Mouse (Mus musculus) forebrain, embryonic 15.5 days (tissue): ENCODE measurements around the gene Rabl3. TPM values are rescaled to one million over a fixed set of nuclear protein-coding genes. Genes with fewer than 3 reads are reported as not detected.

Source experiments
- ATAC-seq: fragments of 200-750 bp; cut with Nextera tagmentation; replicated peaks from 2 replicates; pipeline ENCODE4 v1.8.0; 2017; ENCODE audit warnings: mild to moderate bottlenecking, moderate TSS enrichment, moderate library complexity
- H3K27ac ChIP-seq: fragments of 300-500 bp; sonication (generic); replicated peaks from 2 replicates; pipeline ENCODE4 v1.5.1; 2015; ENCODE audit warnings: mild to moderate bottlenecking, inconsistent platforms
- H3K27me3 ChIP-seq: fragments of 300-500 bp; sonication (generic); 2 replicates; pipeline ENCODE4 v1.6.1; 2015; ENCODE audit warnings: inconsistent platforms
- H3K36me3 ChIP-seq: fragments of 300-500 bp; sonication (generic); 2 replicates; pipeline ENCODE4 v1.6.1; 2015; ENCODE audit warnings: mild to moderate bottlenecking, inconsistent platforms
- H3K4me1 ChIP-seq: fragments of 300-500 bp; sonication (generic); 2 replicates; pipeline ENCODE4 v1.6.1; 2015; ENCODE audit warnings: inconsistent platforms
- H3K4me2 ChIP-seq: fragments of 300-500 bp; sonication (generic); replicated peaks from 2 replicates; pipeline ENCODE4 v1.6.1; 2015; ENCODE audit warnings: mild to moderate bottlenecking, inconsistent platforms
- H3K4me3 ChIP-seq: fragments of 300-500 bp; sonication (generic); 2 replicates; pipeline ENCODE4 v1.5.1; 2015; ENCODE audit warnings: mild to moderate bottlenecking, inconsistent platforms
- H3K9ac ChIP-seq: fragments of 300-500 bp; sonication (generic); replicated peaks from 2 replicates; pipeline ENCODE4 v1.6.1; 2015; ENCODE audit warnings: mild to moderate bottlenecking, inconsistent platforms
- H3K9me3 ChIP-seq: fragments of 300-500 bp; sonication (generic); 2 replicates; pipeline ENCODE4 v1.6.1; 2016; ENCODE audit warnings: inconsistent platforms
- WGBS: fragments of 180-500 bp; shearing (Covaris S2); methylation state at CpG from one replicate; pipeline ENCODE4 v1.1.7; 2015; ENCODE audit warnings: mixed read lengths; 5-methylcytosine and 5-hydroxymethylcytosine counted together
- polyA plus RNA-seq: library from polyadenylated mRNA; unstranded; fragments of >200 nt; fragmentation: Nextera tagmentation; extraction: Ambion mirVana; gene quantifications from 2 replicates; pipeline ENCODE4 v1.2.1, GENCODE M21; 2015

The Rabl3 gene
- 17.7 and 18.1 TPM in 2 replicates for polyA plus RNA-seq

GRCm38 (mm10) chr16:37539611-37540580 is at the start of gene Rabl3, which contains the start of gene Gtf2e1:
Gene Rabl3 (plus strand): TSS chr16:37539885.
Gene Gtf2e1 (minus strand): TSS chr16:37539789.
- H3K9ac ChIP-seq = peak within 1 kb of the TSS; percentile 90
- H3K27me3 ChIP-seq = no peaks in the 10 kb centered on the region
- peak; percentile 100 for ATAC-seq
- WGBS = 2% methylated on average over 41 of the region's 41 CpGs
- peak within 1 kb of the TSS; percentile 79 for H3K4me3 ChIP-seq
- peak within 1 kb of the TSS; percentile 92 for H3K27ac ChIP-seq
- peak within 1 kb of the TSS; percentile 78 for H3K4me2 ChIP-seq
- peaks cover 6% of the 10 kb centered on the region for H3K36me3 ChIP-seq
- no peaks in the 10 kb centered on the region for H3K9me3 ChIP-seq
- H3K4me1 ChIP-seq = peaks cover 27% of the 10 kb centered on the region

GRCm38 (mm10) chr16:37495017-37495416 is 44.7 kb upstream of the Rabl3 start:
- no peak overlapping the region for H3K4me3 ChIP-seq
- H3K4me2 ChIP-seq = no peak overlapping the region
- no peak for ATAC-seq
- H3K27ac ChIP-seq = no peak overlapping the region
- H3K36me3 ChIP-seq = no peaks in the 10 kb centered on the region
- no peaks in the 10 kb centered on the region for H3K4me1 ChIP-seq
- no peaks in the 10 kb centered on the region for H3K9me3 ChIP-seq
- WGBS = 77% methylated on average over 6 of the region's 6 CpGs
- H3K27me3 ChIP-seq = no peaks in the 10 kb centered on the region
- no peak overlapping the region for H3K9ac ChIP-seq

DNA sequence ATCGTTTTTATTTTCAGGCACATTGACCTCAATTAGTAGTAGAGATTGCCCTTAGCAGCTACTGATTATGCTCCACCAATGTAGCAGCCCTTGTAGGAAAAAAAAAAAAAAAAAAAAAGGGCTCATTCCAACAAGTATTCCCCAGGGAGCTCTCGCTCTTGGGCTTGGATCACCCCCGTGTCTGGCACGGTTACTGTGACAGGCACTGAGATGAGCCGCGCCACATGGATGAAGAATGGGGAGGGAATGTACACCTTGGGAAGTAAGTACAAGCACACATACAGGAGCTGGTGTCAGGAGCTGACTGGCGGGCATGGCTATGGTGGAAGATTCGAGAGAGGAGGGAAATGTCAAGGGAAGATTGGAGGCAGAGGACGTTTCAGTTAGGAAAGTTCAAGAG is 41.1 kb upstream of the Rabl3 start:
- ATAC-seq = no peak
- no peak overlapping the region for H3K4me2 ChIP-seq
- H3K9ac ChIP-seq = no peak overlapping the region
- H3K27ac ChIP-seq = no peak overlapping the region
- WGBS = 77% methylated on average over 9 of the region's 9 CpGs
- H3K27me3 ChIP-seq = no peaks in the 10 kb centered on the region
- H3K36me3 ChIP-seq = no peaks in the 10 kb centered on the region
- H3K4me3 ChIP-seq = no peak overlapping the region
- no peaks in the 10 kb centered on the region for H3K4me1 ChIP-seq
- H3K9me3 ChIP-seq = no peaks in the 10 kb centered on the region

DNA sequence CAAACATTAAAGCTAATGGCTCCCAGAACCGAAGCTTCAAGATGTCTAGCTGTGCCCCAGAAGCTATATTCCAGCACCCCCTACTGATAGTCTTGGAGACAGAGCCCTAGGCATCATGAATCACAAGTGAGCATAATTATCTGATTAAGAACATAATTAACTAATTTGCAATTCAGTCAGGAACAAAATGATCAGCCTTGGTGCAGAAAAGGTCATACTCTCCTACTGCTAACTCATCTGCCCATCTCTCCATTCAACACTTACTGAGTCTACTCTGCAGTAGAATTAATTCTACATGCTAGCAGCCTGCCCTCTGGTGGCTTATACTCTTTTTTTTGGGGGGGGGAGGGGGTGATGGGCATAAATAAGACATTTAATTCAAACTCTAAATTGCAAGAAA is 35.2 kb upstream of the Rabl3 start:
- Histone ChIP-seq H3K4me3 (no peak overlapping the region), H3K27me3 (no peaks in the 10 kb centered on the region), H3K9ac (no peak overlapping the region), H3K27ac (no peak overlapping the region), H3K4me2 (no peak overlapping the region), H3K9me3 (no peaks in the 10 kb centered on the region), H3K4me1 (peaks cover 7% of the 10 kb centered on the region), H3K36me3 (no peaks in the 10 kb centered on the region)
- 39% methylated on average over 1 of the region's 1 CpGs for WGBS
- no peak for ATAC-seq

- Histone ChIP-seq H3K4me1 (peaks cover 7% of the 10 kb centered on the region), H3K4me3 (no peak overlapping the region), H3K9ac (no peak overlapping the region), H3K27ac (no peak overlapping the region), H3K4me2 (no peak overlapping the region), H3K27me3 (no peaks in the 10 kb centered on the region), H3K9me3 (no peaks in the 10 kb centered on the region), H3K36me3 (peaks cover 14% of the 10 kb centered on the region)
- no peak for ATAC-seq
- 77% methylated on average over 9 of the region's 9 CpGs for WGBS
Observed at GRCm38 (mm10) chr16:37506751-37507150, 32.9 kb upstream of the Rabl3 start.

GRCm38 (mm10) chr16:37511489-37511888 is 28.2 kb upstream of the Rabl3 start:
- H3K36me3 ChIP-seq = peaks cover 20% of the 10 kb centered on the region
- no peak overlapping the region for H3K4me2 ChIP-seq
- no peaks in the 10 kb centered on the region for H3K9me3 ChIP-seq
- no peak overlapping the region for H3K4me3 ChIP-seq
- H3K9ac ChIP-seq = no peak overlapping the region
- peaks cover 7% of the 10 kb centered on the region for H3K4me1 ChIP-seq
- no peak for ATAC-seq
- no peaks in the 10 kb centered on the region for H3K27me3 ChIP-seq
- H3K27ac ChIP-seq = no peak overlapping the region
- 95% methylated on average over 15 of the region's 15 CpGs for WGBS

DNA sequence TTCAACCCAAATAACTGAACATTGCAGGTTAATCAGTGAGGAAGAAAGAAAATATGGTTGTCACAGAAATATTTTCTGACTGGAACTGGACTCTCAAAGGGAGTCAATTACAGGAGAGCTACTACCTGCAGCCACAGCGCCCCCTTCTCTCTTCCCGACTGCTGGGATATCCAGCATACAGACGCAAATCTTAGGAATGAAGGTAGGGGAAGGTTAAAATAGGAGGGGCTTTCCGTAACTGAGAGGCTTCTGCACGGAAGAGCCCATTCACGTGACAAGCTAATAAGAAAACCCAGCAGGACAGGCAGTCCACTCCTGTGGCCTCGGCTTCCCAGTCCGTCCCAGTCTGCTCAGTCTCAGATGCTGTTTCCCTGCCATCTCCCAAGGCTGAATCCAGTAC is 25.0 kb upstream of the Rabl3 start:
- Histone ChIP-seq H3K36me3 (peaks cover 27% of the 10 kb centered on the region), H3K27ac (no peak overlapping the region), H3K4me1 (no peaks in the 10 kb centered on the region), H3K27me3 (no peaks in the 10 kb centered on the region), H3K4me2 (no peak overlapping the region), H3K4me3 (no peak overlapping the region), H3K9me3 (no peaks in the 10 kb centered on the region), H3K9ac (no peak overlapping the region)
- WGBS = 83% methylated on average over 8 of the region's 8 CpGs
- ATAC-seq = no peak

GRCm38 (mm10) chr16:37516376-37516993 is 23.2 kb upstream of the Rabl3 start:
- Histone ChIP-seq H3K36me3 (peaks cover 32% of the 10 kb centered on the region), H3K4me1 (no peaks in the 10 kb centered on the region), H3K9ac (no peak overlapping the region), H3K4me2 (no peak overlapping the region), H3K9me3 (no peaks in the 10 kb centered on the region), H3K27ac (no peak overlapping the region), H3K27me3 (no peaks in the 10 kb centered on the region), H3K4me3 (no peak overlapping the region)
- no peak for ATAC-seq
- 86% methylated on average over 6 of the region's 6 CpGs for WGBS

DNA sequence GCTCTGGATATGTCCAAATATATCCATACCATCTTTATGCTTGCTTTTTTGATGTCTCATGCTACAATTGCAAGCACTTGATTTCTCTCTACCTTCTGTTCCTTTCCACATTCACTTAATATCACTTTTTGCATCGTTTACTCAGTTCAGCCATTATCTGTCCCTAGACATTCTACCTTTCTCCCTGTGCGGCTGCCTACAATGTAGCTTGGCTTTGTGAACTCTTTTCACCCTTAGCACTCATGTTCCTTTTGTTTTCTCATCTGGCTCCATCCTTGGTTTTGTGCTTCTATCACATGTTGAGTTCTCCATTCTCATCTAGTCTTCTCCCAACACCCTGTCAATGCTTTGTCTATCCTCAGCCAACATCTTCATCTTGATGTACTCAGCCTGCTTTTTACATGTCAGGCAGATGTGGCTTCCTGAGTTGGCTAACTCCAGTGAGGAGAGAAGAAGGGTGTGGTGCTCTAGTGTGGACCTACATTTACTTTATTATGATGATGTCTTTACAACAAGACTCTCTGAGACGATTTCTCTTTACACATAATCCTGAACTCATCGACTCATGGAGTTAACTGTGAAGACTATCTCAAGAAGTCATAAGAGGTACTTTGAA is 22.0 kb upstream of the Rabl3 start:
- H3K27me3 ChIP-seq = no peaks in the 10 kb centered on the region
- peaks cover 41% of the 10 kb centered on the region for H3K36me3 ChIP-seq
- WGBS = 94% methylated on average over 4 of the region's 4 CpGs
- no peak overlapping the region for H3K9ac ChIP-seq
- no peaks in the 10 kb centered on the region for H3K9me3 ChIP-seq
- ATAC-seq = no peak
- no peak overlapping the region for H3K4me2 ChIP-seq
- no peak overlapping the region for H3K4me3 ChIP-seq
- no peak overlapping the region for H3K27ac ChIP-seq
- H3K4me1 ChIP-seq = no peaks in the 10 kb centered on the region

GRCm38 (mm10) chr16:37518662-37519061 is 21.0 kb upstream of the Rabl3 start:
- no peak overlapping the region for H3K4me2 ChIP-seq
- no peak overlapping the region for H3K4me3 ChIP-seq
- H3K9me3 ChIP-seq = no peaks in the 10 kb centered on the region
- H3K4me1 ChIP-seq = no peaks in the 10 kb centered on the region
- ATAC-seq = no peak
- no peaks in the 10 kb centered on the region for H3K27me3 ChIP-seq
- H3K9ac ChIP-seq = no peak overlapping the region
- H3K36me3 ChIP-seq = peaks cover 46% of the 10 kb centered on the region
- 90% methylated on average over 2 of the region's 2 CpGs for WGBS
- H3K27ac ChIP-seq = no peak overlapping the region

DNA sequence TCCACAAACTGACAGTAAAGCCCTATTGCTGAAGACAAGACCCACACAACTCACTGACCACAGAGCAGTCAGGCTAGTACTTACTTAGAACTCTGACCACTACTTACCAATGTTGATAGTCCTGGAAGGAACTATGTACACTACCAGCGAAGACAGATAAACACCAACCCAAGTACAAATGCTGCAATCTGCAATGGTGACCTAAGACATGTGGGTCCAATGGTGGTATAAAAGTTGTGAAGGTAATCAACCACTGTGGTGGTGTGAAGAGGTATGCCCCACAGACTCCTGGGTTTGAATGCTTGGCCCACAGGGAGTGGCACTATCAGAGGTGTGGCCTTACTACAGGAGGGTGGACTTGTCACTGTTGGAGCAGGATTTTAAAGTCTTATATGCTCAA is 20.0 kb upstream of the Rabl3 start:
- Histone ChIP-seq H3K9me3 (no peaks in the 10 kb centered on the region), H3K4me3 (no peak overlapping the region), H3K9ac (no peak overlapping the region), H3K36me3 (peaks cover 51% of the 10 kb centered on the region), H3K27me3 (no peaks in the 10 kb centered on the region), H3K27ac (no peak overlapping the region), H3K4me2 (no peak overlapping the region), H3K4me1 (no peaks in the 10 kb centered on the region)
- WGBS = 100% methylated on average over 1 of the region's 1 CpGs
- ATAC-seq = no peak
